Mouse (Mus musculus): ENCODE data around the gene Trim27. TPM values are rescaled to one million over a fixed set of nuclear protein-coding genes. Genes with fewer than 3 reads are reported as not detected.
A peak's percentile ranks its signal among the peaks of the same experiment; 100 is the strongest.

The Trim27 gene
- polyA plus RNA-seq, 1 experiment from 2014 or later: 111 TPM

GRCm38 (mm10) chr13:21178364-21178763, 881 bp upstream of the Trim27 start:
- Histone ChIP-seq H3K27me3 (replicated peaks; ENCODE audit: control insufficient read depth, insufficient read depth, low read length) (no peaks in the 10 kb centered on the region), H3K4me2 (ENCODE audit: low read depth, low read length) (no peak overlapping the region), H3K4me1 (ENCODE audit: control insufficient read depth, insufficient read depth, low read length) (peaks cover 16% of the 10 kb centered on the region), H3K9ac (ENCODE audit: low read depth, low read length) (no peak overlapping the region), H3K9me3 (ENCODE audit: control insufficient read depth, low read length) (no peaks in the 10 kb centered on the region), H3K4me3 (ENCODE audit: low read depth, low read length) (no peak overlapping the region), H3K36me3 (ENCODE audit: control insufficient read depth, insufficient read depth, low read length) (peaks cover 18% of the 10 kb centered on the region), H3K27ac (replicated peaks; ENCODE audit: low read depth, low read length) (no peak overlapping the region)
- WGBS: 83% methylated on average over 5 of the region's 5 CpGs
- DNase-seq (ENCODE audit: low spot score): no peak
- no peak for ATAC-seq (ENCODE audit: low read depth)

GRCm38 (mm10) chr13:21179724-21180550, 692 bp downstream of the Trim27 start:
- H3K4me3 ChIP-seq (ENCODE audit: low read depth, low read length): peak overlapping the region; percentile 99
- no peaks in the 10 kb centered on the region for H3K27me3 ChIP-seq (replicated peaks; ENCODE audit: control insufficient read depth, insufficient read depth, low read length)
- no peaks in the 10 kb centered on the region for H3K9me3 ChIP-seq (ENCODE audit: control insufficient read depth, low read length)
- peaks cover 16% of the 10 kb centered on the region for H3K4me1 ChIP-seq (ENCODE audit: control insufficient read depth, insufficient read depth, low read length)
- H3K4me2 ChIP-seq (ENCODE audit: low read depth, low read length): peak overlapping the region; percentile 86
- H3K27ac ChIP-seq (replicated peaks; ENCODE audit: low read depth, low read length): peak overlapping the region; percentile 96
- under 1% methylated on average over 32 of the region's 80 CpGs for WGBS
- DNase-seq (ENCODE audit: low spot score) (peak; percentile 97), ATAC-seq (ENCODE audit: low read depth) (peak; percentile 95)
- peak overlapping the region; percentile 94 for H3K9ac ChIP-seq (ENCODE audit: low read depth, low read length)
- peaks cover 34% of the 10 kb centered on the region for H3K36me3 ChIP-seq (ENCODE audit: control insufficient read depth, insufficient read depth, low read length)

GRCm38 (mm10) chr13:21180551-21181530, 1.6 kb downstream of the Trim27 start:
- H3K36me3 ChIP-seq (ENCODE audit: control insufficient read depth, insufficient read depth, low read length): peaks cover 43% of the 10 kb centered on the region
- peak overlapping the region; percentile 94 for H3K9ac ChIP-seq (ENCODE audit: low read depth, low read length)
- H3K27me3 ChIP-seq (replicated peaks; ENCODE audit: control insufficient read depth, insufficient read depth, low read length): no peaks in the 10 kb centered on the region
- ATAC-seq (ENCODE audit: low read depth) (peak; percentile 36), DNase-seq (ENCODE audit: low spot score) (peak; percentile 50)
- peak overlapping the region; percentile 99 for H3K4me3 ChIP-seq (ENCODE audit: low read depth, low read length)
- no peaks in the 10 kb centered on the region for H3K9me3 ChIP-seq (ENCODE audit: control insufficient read depth, low read length)
- peak overlapping the region; percentile 96 for H3K27ac ChIP-seq (replicated peaks; ENCODE audit: low read depth, low read length)
- H3K4me1 ChIP-seq (ENCODE audit: control insufficient read depth, insufficient read depth, low read length): peaks cover 16% of the 10 kb centered on the region
- under 1% methylated on average over 53 of the region's 71 CpGs for WGBS
- peak overlapping the region; percentile 86 for H3K4me2 ChIP-seq (ENCODE audit: low read depth, low read length)

GRCm38 (mm10) chr13:21181996-21182395, 2.8 kb downstream of the Trim27 start:
- Histone ChIP-seq H3K36me3 (ENCODE audit: control insufficient read depth, insufficient read depth, low read length) (peaks cover 53% of the 10 kb centered on the region), H3K9me3 (ENCODE audit: control insufficient read depth, low read length) (no peaks in the 10 kb centered on the region), H3K4me2 (ENCODE audit: low read depth, low read length) (peak overlapping the region; percentile 86), H3K9ac (ENCODE audit: low read depth, low read length) (peak overlapping the region; percentile 94), H3K27ac (replicated peaks; ENCODE audit: low read depth, low read length) (no peak overlapping the region), H3K4me1 (ENCODE audit: control insufficient read depth, insufficient read depth, low read length) (peaks cover 16% of the 10 kb centered on the region), H3K4me3 (ENCODE audit: low read depth, low read length) (peak overlapping the region; percentile 99), H3K27me3 (replicated peaks; ENCODE audit: control insufficient read depth, insufficient read depth, low read length) (no peaks in the 10 kb centered on the region)
- no peak for DNase-seq (ENCODE audit: low spot score)
- 66% methylated on average over 7 of the region's 7 CpGs for WGBS
- no peak for ATAC-seq (ENCODE audit: low read depth)

- 89% methylated on average over 6 of the region's 6 CpGs for WGBS
- no peak for DNase-seq (ENCODE audit: low spot score)
- Histone ChIP-seq H3K9ac (ENCODE audit: low read depth, low read length) (no peak overlapping the region), H3K9me3 (ENCODE audit: control insufficient read depth, low read length) (no peaks in the 10 kb centered on the region), H3K4me1 (ENCODE audit: control insufficient read depth, insufficient read depth, low read length) (peaks cover 16% of the 10 kb centered on the region), H3K27me3 (replicated peaks; ENCODE audit: control insufficient read depth, insufficient read depth, low read length) (no peaks in the 10 kb centered on the region), H3K4me3 (ENCODE audit: low read depth, low read length) (no peak overlapping the region), H3K36me3 (ENCODE audit: control insufficient read depth, insufficient read depth, low read length) (peaks cover 64% of the 10 kb centered on the region), H3K27ac (replicated peaks; ENCODE audit: low read depth, low read length) (no peak overlapping the region), H3K4me2 (ENCODE audit: low read depth, low read length) (no peak overlapping the region)
- no peak for ATAC-seq (ENCODE audit: low read depth)
Measured at GRCm38 (mm10) chr13:21183066-21183465, 3.8 kb downstream of the Trim27 start.

- H3K9me3 ChIP-seq (ENCODE audit: control insufficient read depth, low read length): no peaks in the 10 kb centered on the region
- no peak for DNase-seq (ENCODE audit: low spot score)
- H3K36me3 ChIP-seq (ENCODE audit: control insufficient read depth, insufficient read depth, low read length): peaks cover 70% of the 10 kb centered on the region
- no peak overlapping the region for H3K27ac ChIP-seq (replicated peaks; ENCODE audit: low read depth, low read length)
- peaks cover 15% of the 10 kb centered on the region for H3K4me1 ChIP-seq (ENCODE audit: control insufficient read depth, insufficient read depth, low read length)
- no peak overlapping the region for H3K4me2 ChIP-seq (ENCODE audit: low read depth, low read length)
- no peak overlapping the region for H3K4me3 ChIP-seq (ENCODE audit: low read depth, low read length)
- H3K27me3 ChIP-seq (replicated peaks; ENCODE audit: control insufficient read depth, insufficient read depth, low read length): no peaks in the 10 kb centered on the region
- no peak for ATAC-seq (ENCODE audit: low read depth)
- 94% methylated on average over 7 of the region's 7 CpGs for WGBS
- no peak overlapping the region for H3K9ac ChIP-seq (ENCODE audit: low read depth, low read length)
Measured at GRCm38 (mm10) chr13:21183661-21184060, 4.4 kb downstream of the Trim27 start.

- Histone ChIP-seq H3K4me2 (ENCODE audit: low read depth, low read length) (no peak overlapping the region), H3K27ac (replicated peaks; ENCODE audit: low read depth, low read length) (no peak overlapping the region), H3K9me3 (ENCODE audit: control insufficient read depth, low read length) (no peaks in the 10 kb centered on the region), H3K36me3 (ENCODE audit: control insufficient read depth, insufficient read depth, low read length) (peaks cover 89% of the 10 kb centered on the region), H3K9ac (ENCODE audit: low read depth, low read length) (no peak overlapping the region), H3K4me1 (ENCODE audit: control insufficient read depth, insufficient read depth, low read length) (peaks cover 8% of the 10 kb centered on the region), H3K27me3 (replicated peaks; ENCODE audit: control insufficient read depth, insufficient read depth, low read length) (no peaks in the 10 kb centered on the region), H3K4me3 (ENCODE audit: low read depth, low read length) (no peak overlapping the region)
- 71% methylated on average over 4 of the region's 4 CpGs for WGBS
- no peak for ATAC-seq (ENCODE audit: low read depth)
- DNase-seq (ENCODE audit: low spot score): no peak
Measured at GRCm38 (mm10) chr13:21185521-21185920, 6.3 kb downstream of the Trim27 start.

GRCm38 (mm10) chr13:21195406-21196228, 16.4 kb downstream of the Trim27 start:
- peaks cover 5% of the 10 kb centered on the region; the same call in 1 of the 2 replicates for H3K4me1 ChIP-seq (ENCODE audit: control insufficient read depth, insufficient read depth, low read length)
- H3K4me2 ChIP-seq (ENCODE audit: low read depth, low read length): no peak overlapping the region
- no peak overlapping the region for H3K27ac ChIP-seq (replicated peaks; ENCODE audit: low read depth, low read length)
- no peak overlapping the region for H3K9ac ChIP-seq (ENCODE audit: low read depth, low read length)
- WGBS: 83% methylated on average over 10 of the region's 10 CpGs
- H3K4me3 ChIP-seq (ENCODE audit: low read depth, low read length): no peak overlapping the region
- H3K36me3 ChIP-seq (ENCODE audit: control insufficient read depth, insufficient read depth, low read length): peaks cover 47% of the 10 kb centered on the region
- ATAC-seq (ENCODE audit: low read depth) (no peak), DNase-seq (ENCODE audit: low spot score) (no peak)
- no peaks in the 10 kb centered on the region for H3K27me3 ChIP-seq (replicated peaks; ENCODE audit: control insufficient read depth, insufficient read depth, low read length)
- H3K9me3 ChIP-seq (ENCODE audit: control insufficient read depth, low read length): no peaks in the 10 kb centered on the region
